Comparison of ENCODE assay signal across 10 mouse cellular contexts in genomic region chr6:83438584-83438983, GRCm38 (mm10). TPM values are rescaled to one million over a fixed set of nuclear protein-coding genes. Genes with fewer than 3 reads are reported as not detected.
A peak's percentile ranks its signal among the peaks of the same experiment; 100 is the strongest.
DNase-seq lines count a peak whose midpoint lies in the region; ATAC-seq lines count a peak whose summit lies in the region.
"Had no signal": no experiment of that assay in that cellular context is flagged by ENCODE, and none has a peak within 500 bp of the region (broad histone marks: within the 10 kb centered on the region; RNA-seq: fewer than 3 reads in every experiment).

No protein-coding gene starts in this region.

- no peak overlapping the region for H3K9ac ChIP-seq in forebrain, embryonic 11.5 days (ENCODE audit: low read length)
- H3K9ac ChIP-seq in lung, embryonic 15.5 days: no peak overlapping the region
- H3K9ac ChIP-seq in hindbrain, embryonic 14.5 days: peak overlapping the region; percentile 82
- H3K9ac ChIP-seq in neural tube, embryonic 15.5 days (replicated peaks): peak overlapping the region; percentile 4; the same call in 1 of the 2 replicates

- 0 out of 2 replicates have a peak overlapping the region, but pooled peaks have one; percentile 5 for H3K27ac ChIP-seq in forebrain, embryonic 10.5 days
- H3K27ac ChIP-seq in forebrain, embryonic 11.5 days (ENCODE audit: low read depth, low read length): no peak overlapping the region
- H3K27ac ChIP-seq in lung, embryonic 15.5 days: no peak overlapping the region
- H3K27ac ChIP-seq in hindbrain, embryonic 14.5 days: no peak overlapping the region
- peak overlapping the region; percentile 9; the same call in 1 of the 2 replicates for H3K27ac ChIP-seq in neural tube, embryonic 15.5 days (replicated peaks)

- peaks cover 100% of the 10 kb centered on the region for H3K4me1 ChIP-seq in forebrain, embryonic 10.5 days
- H3K4me1 ChIP-seq in forebrain, embryonic 11.5 days (replicated peaks; ENCODE audit: control insufficient read depth, insufficient read depth, low read length): peaks cover 38% of the 10 kb centered on the region
- peaks cover 69% of the 10 kb centered on the region for H3K4me1 ChIP-seq in lung, embryonic 15.5 days
- H3K4me1 ChIP-seq in hindbrain, embryonic 14.5 days (replicated peaks; ENCODE audit: control insufficient read depth, insufficient read depth, low read length): peaks cover 84% of the 10 kb centered on the region
- H3K4me1 ChIP-seq in neural tube, embryonic 15.5 days: peaks cover 83% of the 10 kb centered on the region

- H3K4me3 ChIP-seq in forebrain, embryonic 10.5 days: 0 out of 2 replicates have a peak overlapping the region, but pooled peaks have one; percentile 73
- no peak overlapping the region for H3K4me3 ChIP-seq in forebrain, embryonic 11.5 days (ENCODE audit: low read depth, low read length)
- H3K4me3 ChIP-seq in lung, embryonic 15.5 days: no peak overlapping the region
- H3K4me3 ChIP-seq in hindbrain, embryonic 14.5 days (replicated peaks; ENCODE audit: low read length): no peak overlapping the region
- H3K4me3 ChIP-seq in neural tube, embryonic 15.5 days (replicated peaks): peak overlapping the region; percentile 77

- no peak for DNase-seq in forebrain, embryonic 10.5 days (ENCODE audit: extremely low spot score, low spot score)
- no peak for DNase-seq in forebrain, embryonic 11.5 days (ENCODE audit: low spot score)
- DNase-seq in lung, postnatal 25 days (ENCODE audit: low spot score): no peak
- no peak for DNase-seq in hindbrain, embryonic 14.5 days (ENCODE audit: low spot score)
- DNase-seq in c-Kit-positive CD71-positive TER-119-positive erythroid progenitor cells, embryonic 14.5 days (ENCODE audit: low spot score): no peak
- no peak for DNase-seq in heart, adult 9 months (ENCODE audit: low spot score in 2 of 2)
- DNase-seq: embryo, embryonic 11 days had no signal

- 93% methylated on average over 3 of the region's 3 CpGs for WGBS in forebrain, embryonic 10.5 days
- 92% methylated on average over 3 of the region's 3 CpGs for WGBS in forebrain, embryonic 11.5 days
- WGBS in lung, embryonic 15.5 days: 79% methylated on average over 3 of the region's 3 CpGs
- WGBS in hindbrain, embryonic 14.5 days: 72% methylated on average over 3 of the region's 3 CpGs
- 71% methylated on average over 3 of the region's 3 CpGs for WGBS in neural tube, embryonic 15.5 days

- H3K27me3 ChIP-seq in forebrain, embryonic 10.5 days (ENCODE audit: poor library complexity, severe bottlenecking): no peaks in the 10 kb centered on the region
- H3K27me3 ChIP-seq in forebrain, embryonic 11.5 days (ENCODE audit: control insufficient read depth, insufficient read depth, low read length): no peaks in the 10 kb centered on the region
- no peaks in the 10 kb centered on the region for H3K27me3 ChIP-seq in lung, embryonic 15.5 days
- no peaks in the 10 kb centered on the region for H3K27me3 ChIP-seq in hindbrain, embryonic 14.5 days (ENCODE audit: control insufficient read depth, insufficient read depth, low read length)
- H3K27me3 ChIP-seq in neural tube, embryonic 15.5 days (replicated peaks): no peaks in the 10 kb centered on the region
- H3K27me3 ChIP-seq: Patski had no signal

- H3K36me3 ChIP-seq in forebrain, embryonic 10.5 days (replicated peaks): peaks cover 67% of the 10 kb centered on the region
- no peaks in the 10 kb centered on the region for H3K36me3 ChIP-seq in forebrain, embryonic 11.5 days (ENCODE audit: control insufficient read depth, insufficient read depth, low read length)
- H3K36me3 ChIP-seq in lung, embryonic 15.5 days: peaks cover 11% of the 10 kb centered on the region; the same call in 1 of the 2 replicates
- peaks cover 8% of the 10 kb centered on the region; the same call in 1 of the 2 replicates for H3K36me3 ChIP-seq in hindbrain, embryonic 14.5 days (replicated peaks; ENCODE audit: control insufficient read depth, insufficient read depth)
- H3K36me3 ChIP-seq in neural tube, embryonic 15.5 days: no peaks in the 10 kb centered on the region

- no peak for ATAC-seq in forebrain, embryonic 11.5 days (replicated peaks; ENCODE audit: low FRiP score)
- ATAC-seq in lung, embryonic 15.5 days (ENCODE audit: borderline replicate concordance, extremely low read depth, low FRiP score, low TSS enrichment): no peak
- no peak for ATAC-seq in hindbrain, embryonic 14.5 days (ENCODE audit: low FRiP score)
- no peak for ATAC-seq in neural tube, embryonic 15.5 days (ENCODE audit: low FRiP score)
- ATAC-seq: Patski had no signal

- H3K4me2 ChIP-seq in forebrain, embryonic 11.5 days (ENCODE audit: low read depth, low read length, severe bottlenecking): no peak overlapping the region
- peak overlapping the region; percentile 63; the same call in 1 of the 2 replicates for H3K4me2 ChIP-seq in lung, embryonic 15.5 days
- peak overlapping the region; percentile 79 for H3K4me2 ChIP-seq in hindbrain, embryonic 14.5 days (replicated peaks)
- H3K4me2 ChIP-seq in neural tube, embryonic 15.5 days: peak overlapping the region; percentile 70

- no peaks in the 10 kb centered on the region for H3K9me3 ChIP-seq in forebrain, embryonic 10.5 days
- no peaks in the 10 kb centered on the region for H3K9me3 ChIP-seq in forebrain, embryonic 11.5 days (ENCODE audit: control insufficient read depth, low read length)
- no peaks in the 10 kb centered on the region for H3K9me3 ChIP-seq in lung, embryonic 15.5 days
- no peaks in the 10 kb centered on the region for H3K9me3 ChIP-seq in hindbrain, embryonic 14.5 days (ENCODE audit: control insufficient read depth, low read length)
- no peaks in the 10 kb centered on the region for H3K9me3 ChIP-seq in neural tube, embryonic 15.5 days (replicated peaks)

RNA-seq across cellular contexts. Expression of gene Tet3, which starts 20.3 kb away (rescaled TPM):
- 37.3 and 38.3 TPM in 2 replicates for polyA plus RNA-seq in forebrain, embryonic 10.5 days (2016; fragmentation: Nextera tagmentation; extraction: Ambion mirVana)
- 49.9 and 56.0 TPM in 2 replicates for polyA plus RNA-seq in forebrain, embryonic 11.5 days (2014; fragmentation: Nextera tagmentation; extraction: Ambion mirVana)
- 36.1 and 37.1 TPM in 2 replicates for polyA plus RNA-seq in lung, embryonic 15.5 days (2015; fragmentation: Nextera tagmentation; extraction: Ambion mirVana)
- polyA plus RNA-seq in hindbrain, embryonic 14.5 days (2014; fragmentation: Nextera tagmentation; extraction: Ambion mirVana): 43.6 and 52.2 TPM in 2 replicates
- 57.9 and 58.9 TPM in 2 replicates for polyA plus RNA-seq in neural tube, embryonic 15.5 days (2015; fragmentation: Nextera tagmentation; extraction: Ambion mirVana)

Comparison
In these comparisons a context has a peak if more than half of its experiments do, and no peak if none do; other contexts are left out.
1. H3K27ac ChIP-seq: peak in forebrain, embryonic 10.5 days (single experiment) and neural tube, embryonic 15.5 days (single experiment); none in forebrain, embryonic 11.5 days (single experiment), lung, embryonic 15.5 days (single experiment) and hindbrain, embryonic 14.5 days (single experiment).
2. H3K4me3 ChIP-seq: peak in forebrain, embryonic 10.5 days (single experiment) and neural tube, embryonic 15.5 days (single experiment); none in forebrain, embryonic 11.5 days (single experiment), lung, embryonic 15.5 days (single experiment) and hindbrain, embryonic 14.5 days (single experiment).
3. H3K9ac ChIP-seq: peak in hindbrain, embryonic 14.5 days (single experiment) and neural tube, embryonic 15.5 days (single experiment); none in forebrain, embryonic 11.5 days (single experiment) and lung, embryonic 15.5 days (single experiment).